Mouse (Mus musculus): ENCODE results near the gene Fkbp2. TPM values are rescaled to one million over a fixed set of nuclear protein-coding genes. Genes with fewer than 3 reads are reported as not detected.
A peak's percentile ranks its signal among the peaks of the same experiment; 100 is the strongest.
"Not testable (repeated sequence)": the region's sequence is repeated elsewhere in the genome, so short reads cannot be mapped to it uniquely, and the experiment has no call there.

The Fkbp2 gene
- polyA plus RNA-seq, 1 experiment from 2014 or later = 158 TPM

- no peak for ATAC-seq (ENCODE audit: insufficient read depth, low FRiP score)
- WGBS = 60% methylated on average over 14 of the region's 14 CpGs
- peak overlapping the region; percentile 53; the same call in 1 of the 2 replicates for H3K27ac ChIP-seq (ENCODE audit: low read length)
Observed at GRCm38 (mm10) chr19:6993011-6993770, 12.9 kb upstream of the Fkbp2 start.

GRCm38 (mm10) chr19:6992011-6992858, 11.9 kb upstream of the Fkbp2 start, which contains the start of gene Dnajc4:
Gene Dnajc4 (minus strand): TSS chr19:6992572.
- Histone ChIP-seq H3K27ac (ENCODE audit: low read length) (peak within 1 kb of the TSS; percentile 56), H3K27me3 (ENCODE audit: control insufficient read depth, insufficient read depth, low read length) (no peaks in the 10 kb centered on the region), H3K9ac (ENCODE audit: low read length) (peak within 1 kb of the TSS; percentile 79), H3K9me3 (replicated peaks; ENCODE audit: control insufficient read depth, low read length) (no peaks in the 10 kb centered on the region), H3K4me2 (ENCODE audit: low read depth, low read length) (peak within 1 kb of the TSS; percentile 79), H3K36me3 (ENCODE audit: control insufficient read depth, insufficient read depth, low read length) (no peaks in the 10 kb centered on the region), H3K4me3 (replicated peaks; ENCODE audit: low read length) (peak within 1 kb of the TSS; percentile 69), H3K4me1 (ENCODE audit: control insufficient read depth, insufficient read depth, low read length) (peaks cover 37% of the 10 kb centered on the region)
- WGBS = under 1% methylated on average over 37 of the region's 37 CpGs
- ATAC-seq (ENCODE audit: insufficient read depth, low FRiP score) = peak; percentile 94

More at GRCm38 (mm10) chr19:6993011-6993770, 12.9 kb upstream of the Fkbp2 start:
- peak overlapping the region; percentile 79 for H3K4me2 ChIP-seq (ENCODE audit: low read depth, low read length)
- H3K9me3 ChIP-seq (replicated peaks; ENCODE audit: control insufficient read depth, low read length) = no peaks in the 10 kb centered on the region
- peak overlapping the region; percentile 79 for H3K9ac ChIP-seq (ENCODE audit: low read length)
- H3K27me3 ChIP-seq (ENCODE audit: control insufficient read depth, insufficient read depth, low read length) = no peaks in the 10 kb centered on the region
- peak overlapping the region; percentile 69 for H3K4me3 ChIP-seq (replicated peaks; ENCODE audit: low read length)
- H3K4me1 ChIP-seq (ENCODE audit: control insufficient read depth, insufficient read depth, low read length) = peaks cover 33% of the 10 kb centered on the region
- H3K36me3 ChIP-seq (ENCODE audit: control insufficient read depth, insufficient read depth, low read length) = no peaks in the 10 kb centered on the region

- H3K4me3 ChIP-seq (replicated peaks; ENCODE audit: low read length); ATAC-seq (ENCODE audit: insufficient read depth, low FRiP score); H3K27ac ChIP-seq (ENCODE audit: low read length); H3K9ac ChIP-seq (ENCODE audit: low read length); H3K27me3 ChIP-seq (ENCODE audit: control insufficient read depth, insufficient read depth, low read length); H3K36me3 ChIP-seq (ENCODE audit: control insufficient read depth, insufficient read depth, low read length); H3K4me2 ChIP-seq (ENCODE audit: low read depth, low read length); H3K9me3 ChIP-seq (replicated peaks; ENCODE audit: control insufficient read depth, low read length): not testable (repeated sequence)
- WGBS = 88% methylated on average over 6 of the region's 6 CpGs
- H3K4me1 ChIP-seq (ENCODE audit: control insufficient read depth, insufficient read depth, low read length) = peaks cover 37% of the 10 kb centered on the region
Observed at GRCm38 (mm10) chr19:6991166-6991565, 10.9 kb upstream of the Fkbp2 start.

- ATAC-seq (ENCODE audit: insufficient read depth, low FRiP score) = no peak
- WGBS = 85% methylated on average over 6 of the region's 6 CpGs
- peaks cover under 1% of the 10 kb centered on the region; the same call in 1 of the 2 replicates for H3K36me3 ChIP-seq (ENCODE audit: control insufficient read depth, insufficient read depth, low read length)
- no peak overlapping the region for H3K4me2 ChIP-seq (ENCODE audit: low read depth, low read length)
- H3K27me3 ChIP-seq (ENCODE audit: control insufficient read depth, insufficient read depth, low read length) = no peaks in the 10 kb centered on the region
- no peak overlapping the region for H3K4me3 ChIP-seq (replicated peaks; ENCODE audit: low read length)
- H3K9ac ChIP-seq (ENCODE audit: low read length) = no peak overlapping the region
- H3K9me3 ChIP-seq (replicated peaks; ENCODE audit: control insufficient read depth, low read length) = no peaks in the 10 kb centered on the region
- H3K27ac ChIP-seq (ENCODE audit: low read length) = no peak overlapping the region
- H3K4me1 ChIP-seq (ENCODE audit: control insufficient read depth, insufficient read depth, low read length) = peaks cover 41% of the 10 kb centered on the region
Observed at GRCm38 (mm10) chr19:6990712-6991111, 10.4 kb upstream of the Fkbp2 start.

- Histone ChIP-seq H3K27ac (ENCODE audit: low read length) (no peak overlapping the region), H3K36me3 (ENCODE audit: control insufficient read depth, insufficient read depth, low read length) (peaks cover 11% of the 10 kb centered on the region), H3K4me2 (ENCODE audit: low read depth, low read length) (no peak overlapping the region), H3K4me3 (replicated peaks; ENCODE audit: low read length) (no peak overlapping the region), H3K27me3 (ENCODE audit: control insufficient read depth, insufficient read depth, low read length) (no peaks in the 10 kb centered on the region), H3K9me3 (replicated peaks; ENCODE audit: control insufficient read depth, low read length) (no peaks in the 10 kb centered on the region), H3K4me1 (ENCODE audit: control insufficient read depth, insufficient read depth, low read length) (peaks cover 29% of the 10 kb centered on the region), H3K9ac (ENCODE audit: low read length) (peak overlapping the region; percentile 1; the same call in 1 of the 2 replicates)
- WGBS = 83% methylated on average over 8 of the region's 8 CpGs
- no peak for ATAC-seq (ENCODE audit: insufficient read depth, low FRiP score)
Observed at GRCm38 (mm10) chr19:6989251-6989650, 8.9 kb upstream of the Fkbp2 start.

- H3K4me3 ChIP-seq (replicated peaks; ENCODE audit: low read length) = peak overlapping the region; percentile 88
- H3K9ac ChIP-seq (ENCODE audit: low read length) = peak overlapping the region; percentile 98
- no peaks in the 10 kb centered on the region for H3K27me3 ChIP-seq (ENCODE audit: control insufficient read depth, insufficient read depth, low read length)
- H3K4me1 ChIP-seq (ENCODE audit: control insufficient read depth, insufficient read depth, low read length) = peaks cover 25% of the 10 kb centered on the region
- peak overlapping the region; percentile 82 for H3K27ac ChIP-seq (ENCODE audit: low read length)
- peaks cover 11% of the 10 kb centered on the region for H3K36me3 ChIP-seq (ENCODE audit: control insufficient read depth, insufficient read depth, low read length)
- peak overlapping the region; percentile 94 for H3K4me2 ChIP-seq (ENCODE audit: low read depth, low read length)
- no peaks in the 10 kb centered on the region for H3K9me3 ChIP-seq (replicated peaks; ENCODE audit: control insufficient read depth, low read length)
- 4% methylated on average over 8 of the region's 8 CpGs for WGBS
- no peak for ATAC-seq (ENCODE audit: insufficient read depth, low FRiP score)
Observed at GRCm38 (mm10) chr19:6987904-6988285, 7.6 kb upstream of the Fkbp2 start.

- under 1% methylated on average over 73 of the region's 85 CpGs for WGBS
- Histone ChIP-seq H3K4me1 (ENCODE audit: control insufficient read depth, insufficient read depth, low read length) (peaks cover 22% of the 10 kb centered on the region), H3K27ac (ENCODE audit: low read length) (peak within 1 kb of the TSS; percentile 82), H3K4me2 (ENCODE audit: low read depth, low read length) (peak within 1 kb of the TSS; percentile 94), H3K9me3 (replicated peaks; ENCODE audit: control insufficient read depth, low read length) (no peaks in the 10 kb centered on the region), H3K36me3 (ENCODE audit: control insufficient read depth, insufficient read depth, low read length) (peaks cover 11% of the 10 kb centered on the region), H3K27me3 (ENCODE audit: control insufficient read depth, insufficient read depth, low read length) (no peaks in the 10 kb centered on the region), H3K9ac (ENCODE audit: low read length) (peak within 1 kb of the TSS; percentile 98), H3K4me3 (replicated peaks; ENCODE audit: low read length) (peak within 1 kb of the TSS; percentile 88)
- ATAC-seq (ENCODE audit: insufficient read depth, low FRiP score) = peak; percentile 56
Observed at GRCm38 (mm10) chr19:6987061-6987903, 7.0 kb upstream of the Fkbp2 start, which contains the start of gene Vegfb. Gene Vegfb (minus strand): TSS chr19:6987651.

- H3K4me1 ChIP-seq (ENCODE audit: control insufficient read depth, insufficient read depth, low read length) = peaks cover 23% of the 10 kb centered on the region
- WGBS = 77% methylated on average over 10 of the region's 10 CpGs
- peak overlapping the region; percentile 94 for H3K4me2 ChIP-seq (ENCODE audit: low read depth, low read length)
- no peak for ATAC-seq (ENCODE audit: insufficient read depth, low FRiP score)
- H3K27ac ChIP-seq (ENCODE audit: low read length) = no peak overlapping the region
- no peaks in the 10 kb centered on the region for H3K9me3 ChIP-seq (replicated peaks; ENCODE audit: control insufficient read depth, low read length)
- H3K9ac ChIP-seq (ENCODE audit: low read length) = peak overlapping the region; percentile 98
- peaks cover 11% of the 10 kb centered on the region for H3K36me3 ChIP-seq (ENCODE audit: control insufficient read depth, insufficient read depth, low read length)
- no peaks in the 10 kb centered on the region for H3K27me3 ChIP-seq (ENCODE audit: control insufficient read depth, insufficient read depth, low read length)
- H3K4me3 ChIP-seq (replicated peaks; ENCODE audit: low read length) = peak overlapping the region; percentile 88
Observed at GRCm38 (mm10) chr19:6985951-6986708, 5.8 kb upstream of the Fkbp2 start.

All from stomach, embryonic 16.5 days (tissue).